Mouse (Mus musculus) megakaryocyte-erythroid progenitor cell, adult 5-6 weeks (primary cell): ENCODE data around the gene Mrpl48. TPM values are rescaled to one million over a fixed set of nuclear protein-coding genes. Genes with fewer than 3 reads are reported as not detected.
A peak's percentile ranks its signal among the peaks of the same experiment; 100 is the strongest.

Experiments
- ATAC-seq: replicated peaks from 2 replicates; pipeline ENCODE4 v1.8.0; 2016; ENCODE audit warnings: mild to moderate bottlenecking, inconsistent platforms; ENCODE audit not compliant: severe bottlenecking, poor library complexity, low FRiP score, low TSS enrichment
- total RNA-seq, 2 experiments: library from RNA; stranded (forward) in 1 of 2; stranded (reverse) in 1 of 2; fragments of 200-1000, 215-1000 nt in 1 of 2; fragments of >200 nt in 1 of 2; fragmentation: Nextera tagmentation in 1 of 2; gene quantifications; 2 replicates each; pipeline ENCODE4 v1.2.3; 2014 to 2017

Gene Mrpl48
- total RNA-seq, 2 experiments from 2014 or later = 50.3 to 138 TPM

- no peak for ATAC-seq
Observed at GRCm38 (mm10) chr7:100544437-100544836, 63.7 kb downstream of the Mrpl48 start.

- ATAC-seq = no peak
Observed at GRCm38 (mm10) chr7:100539516-100539915, 68.6 kb downstream of the Mrpl48 start.

- no peak for ATAC-seq
Observed at GRCm38 (mm10) chr7:100537519-100537902, 70.6 kb downstream of the Mrpl48 start.

- peak; percentile 100 for ATAC-seq
Observed at GRCm38 (mm10) chr7:100536804-100537518, 71.1 kb downstream of the Mrpl48 start, which contains the start of gene Coa4. TSS of gene Coa4 (plus strand) at chr7:100537071.

GRCm38 (mm10) chr7:100535831-100536230 is 72.3 kb downstream of the Mrpl48 start:
- no peak for ATAC-seq

- ATAC-seq = no peak
Observed at GRCm38 (mm10) chr7:100534216-100534615, 73.9 kb downstream of the Mrpl48 start.

- ATAC-seq = no peak
Observed at GRCm38 (mm10) chr7:100533503-100533902, 74.6 kb downstream of the Mrpl48 start.

- no peak for ATAC-seq
Observed at GRCm38 (mm10) chr7:100530766-100531165, 77.3 kb downstream of the Mrpl48 start.

- ATAC-seq = no peak
Observed at GRCm38 (mm10) chr7:100524669-100525068, 83.4 kb downstream of the Mrpl48 start.

- no peak for ATAC-seq
Observed at GRCm38 (mm10) chr7:100522222-100522621, 85.9 kb downstream of the Mrpl48 start.

GRCm38 (mm10) chr7:100520663-100521285 is 87.3 kb downstream of the Mrpl48 start:
- ATAC-seq = peak; percentile 78; the same call in 1 of the 2 replicates

- 0 out of 2 replicates have a peak, but pooled peaks have one; percentile 38 for ATAC-seq
Observed at GRCm38 (mm10) chr7:100520204-100520603, 87.9 kb downstream of the Mrpl48 start.

GRCm38 (mm10) chr7:100514573-100514972 is 93.5 kb downstream of the Mrpl48 start, which contains the start of gene Dnajb13:
TSS of gene Dnajb13 (minus strand) at chr7:100514960.
- ATAC-seq = 0 out of 2 replicates have a peak, but pooled peaks have one; percentile 32

GRCm38 (mm10) chr7:100511602-100512001 is 96.5 kb downstream of the Mrpl48 start:
- ATAC-seq = no peak

GRCm38 (mm10) chr7:100508670-100509069 is 99.4 kb downstream of the Mrpl48 start:
- ATAC-seq = no peak

- no peak for ATAC-seq
Observed at GRCm38 (mm10) chr7:100506494-100506893, 101.6 kb downstream of the Mrpl48 start.

GRCm38 (mm10) chr7:100504740-100505487 is 103.2 kb downstream of the Mrpl48 start:
- no peak for ATAC-seq

GRCm38 (mm10) chr7:100503076-100503475 is 105.0 kb downstream of the Mrpl48 start:
- ATAC-seq = 0 out of 2 replicates have a peak, but pooled peaks have one; percentile 4

GRCm38 (mm10) chr7:100502374-100502922 is 105.7 kb downstream of the Mrpl48 start:
- ATAC-seq = peak; percentile 11; the same call in 1 of the 2 replicates
